Mouse (Mus musculus) embryonic facial prominence, embryonic 11.5 days (tissue): Measurements from ENCODE around the gene Slc39a7. TPM values are rescaled to one million over a fixed set of nuclear protein-coding genes. Genes with fewer than 3 reads are reported as not detected.

Experiments
- ATAC-seq: fragments of 200-750 bp; cut with Nextera tagmentation; replicated peaks from 2 replicates; pipeline ENCODE4 v1.8.0; 2017; ENCODE audit warnings: low read depth; ENCODE audit not compliant: insufficient number of reproducible peaks, low FRiP score, low TSS enrichment
- DNase-seq: peaks from one replicate; pipeline ENCODE4 v3.0.0-alpha.2; 2015; ENCODE audit warnings: low spot score
- H3K27ac ChIP-seq: fragments of 300-500 bp; sonication (generic); replicated peaks from 2 replicates; pipeline ENCODE4 v1.5.1; 2014; ENCODE audit warnings: mild to moderate bottlenecking, low read depth, low read length, control low read depth
- H3K27me3 ChIP-seq: fragments of 300-500 bp; sonication (generic); 2 replicates; pipeline ENCODE4 v1.6.1; 2014; ENCODE audit warnings: mild to moderate bottlenecking, low read length, moderate library complexity, mixed read lengths; ENCODE audit not compliant: control insufficient read depth, insufficient read depth
- H3K36me3 ChIP-seq: fragments of 300-500 bp; sonication (generic); replicated peaks from 2 replicates; pipeline ENCODE4 v1.6.1; 2014; ENCODE audit warnings: low read depth, mild to moderate bottlenecking, low read length, moderate library complexity, mixed read lengths; ENCODE audit not compliant: control insufficient read depth, insufficient read depth
- H3K4me1 ChIP-seq: fragments of 300-500 bp; sonication (generic); 2 replicates; pipeline ENCODE4 v1.6.1; 2014; ENCODE audit warnings: low read length, mixed read lengths; ENCODE audit not compliant: control insufficient read depth, insufficient read depth
- H3K4me2 ChIP-seq: fragments of 300-500 bp; sonication (generic); 2 replicates; pipeline ENCODE4 v1.6.1; 2014; ENCODE audit warnings: low read depth, mild to moderate bottlenecking, control low read depth, low read length, moderate library complexity
- H3K4me3 ChIP-seq: fragments of 300-500 bp; sonication (generic); 2 replicates; pipeline ENCODE4 v1.5.1; 2014; ENCODE audit warnings: low read depth, low read length, control low read depth
- H3K9ac ChIP-seq: fragments of 300-500 bp; sonication (generic); replicated peaks from 2 replicates; pipeline ENCODE4 v1.6.1; 2014; ENCODE audit warnings: mild to moderate bottlenecking, control low read depth, low read length
- H3K9me3 ChIP-seq: fragments of 300-500 bp; sonication (generic); replicated peaks from 2 replicates; pipeline ENCODE4 v1.6.1; 2016; ENCODE audit warnings: mild to moderate bottlenecking, low read length, inconsistent platforms, mixed read lengths; ENCODE audit not compliant: control insufficient read depth
- WGBS: fragments of 180-500 bp; shearing (Covaris S2); extraction: QIAGEN DNeasy Blood & Tissue Kit; methylation state at CpG from one replicate; pipeline ENCODE4 v1.1.7; 2014; 5-methylcytosine and 5-hydroxymethylcytosine counted together
- polyA plus RNA-seq: library from polyadenylated mRNA; unstranded; fragments of >200 nt; fragmentation: Nextera tagmentation; extraction: Ambion mirVana; gene quantifications from 2 replicates; pipeline ENCODE4 v1.2.1, GENCODE M21; 2014

Slc39a7 gene
- polyA plus RNA-seq = 72.1 and 78.3 TPM in 2 replicates

- Histone ChIP-seq H3K4me1 (peaks cover 18% of the 10 kb centered on the region), H3K27ac (peak within 1 kb of the TSS; percentile 91)
- peak; percentile 36 for ATAC-seq
Measured at GRCm38 (mm10) chr17:34031465-34032173, at the start of gene Slc39a7, which contains the start of gene Rxrb. TSS of gene Slc39a7 (minus strand) at chr17:34031682. TSS of gene Rxrb (plus strand) at chr17:34031812.

GRCm38 (mm10) chr17:34079621-34080020 is 48.1 kb upstream of the Slc39a7 start:
- peak; percentile 77 for ATAC-seq
- peak; percentile 66 for DNase-seq
- 13% methylated on average over 5 of the region's 5 CpGs for WGBS

More at GRCm38 (mm10) chr17:34031465-34032173, at the start of gene Slc39a7, which contains the start of gene Rxrb:
- DNase-seq = peak; percentile 97
- Histone ChIP-seq H3K9ac (peak within 1 kb of the TSS; percentile 93), H3K36me3 (peaks cover 11% of the 10 kb centered on the region), H3K27me3 (no peaks in the 10 kb centered on the region), H3K9me3 (no peaks in the 10 kb centered on the region), H3K4me3 (peak within 1 kb of the TSS; percentile 93), H3K4me2 (peak within 1 kb of the TSS; percentile 87)
- WGBS = under 1% methylated on average over 58 of the region's 88 CpGs

GRCm38 (mm10) chr17:34079002-34079401 is 47.5 kb upstream of the Slc39a7 start:
- H3K4me3 ChIP-seq = no peak overlapping the region
- ATAC-seq = no peak
- WGBS = 88% methylated on average over 11 of the region's 11 CpGs
- no peak for DNase-seq
- no peak overlapping the region for H3K9ac ChIP-seq
- no peak overlapping the region for H3K4me2 ChIP-seq
- H3K27me3 ChIP-seq = peaks cover 6% of the 10 kb centered on the region
- H3K36me3 ChIP-seq = no peaks in the 10 kb centered on the region
- no peaks in the 10 kb centered on the region for H3K9me3 ChIP-seq
- H3K4me1 ChIP-seq = no peaks in the 10 kb centered on the region
- no peak overlapping the region for H3K27ac ChIP-seq

More at GRCm38 (mm10) chr17:34079621-34080020, 48.1 kb upstream of the Slc39a7 start:
- Histone ChIP-seq H3K27me3 (peaks cover 6% of the 10 kb centered on the region), H3K4me1 (no peaks in the 10 kb centered on the region), H3K4me3 (no peak overlapping the region), H3K9me3 (no peaks in the 10 kb centered on the region), H3K27ac (no peak overlapping the region), H3K4me2 (no peak overlapping the region), H3K9ac (no peak overlapping the region), H3K36me3 (no peaks in the 10 kb centered on the region)

- no peaks in the 10 kb centered on the region for H3K36me3 ChIP-seq
- no peak overlapping the region for H3K9ac ChIP-seq
- no peaks in the 10 kb centered on the region for H3K9me3 ChIP-seq
- no peak overlapping the region for H3K4me3 ChIP-seq
- no peaks in the 10 kb centered on the region for H3K4me1 ChIP-seq
- no peak for ATAC-seq
- no peak overlapping the region for H3K4me2 ChIP-seq
- H3K27me3 ChIP-seq = peaks cover 6% of the 10 kb centered on the region
- no peak for DNase-seq
- WGBS = 75% methylated on average over 4 of the region's 4 CpGs
- no peak overlapping the region for H3K27ac ChIP-seq
Measured at GRCm38 (mm10) chr17:34078148-34078547, 46.7 kb upstream of the Slc39a7 start.

GRCm38 (mm10) chr17:34077549-34077948 is 46.1 kb upstream of the Slc39a7 start:
- ATAC-seq = no peak
- Histone ChIP-seq H3K27ac (no peak overlapping the region), H3K4me3 (no peak overlapping the region), H3K9me3 (no peaks in the 10 kb centered on the region), H3K4me1 (no peaks in the 10 kb centered on the region), H3K27me3 (peaks cover 6% of the 10 kb centered on the region), H3K4me2 (no peak overlapping the region), H3K9ac (no peak overlapping the region), H3K36me3 (no peaks in the 10 kb centered on the region)
- DNase-seq = peak; percentile 90
- 2% methylated on average over 9 of the region's 9 CpGs for WGBS

- Histone ChIP-seq H3K9ac (no peak overlapping the region), H3K9me3 (no peaks in the 10 kb centered on the region), H3K4me2 (no peak overlapping the region), H3K27ac (no peak overlapping the region), H3K4me1 (no peaks in the 10 kb centered on the region), H3K4me3 (no peak overlapping the region), H3K27me3 (peaks cover 6% of the 10 kb centered on the region), H3K36me3 (no peaks in the 10 kb centered on the region)
- DNase-seq = peak; percentile 81
- no peak for ATAC-seq
- 38% methylated on average over 7 of the region's 7 CpGs for WGBS
Measured at GRCm38 (mm10) chr17:34075271-34075670, 43.8 kb upstream of the Slc39a7 start.

GRCm38 (mm10) chr17:34072091-34072490 is 40.6 kb upstream of the Slc39a7 start:
- Histone ChIP-seq H3K9me3 (no peaks in the 10 kb centered on the region), H3K4me2 (no peak overlapping the region), H3K27me3 (peaks cover 6% of the 10 kb centered on the region), H3K27ac (no peak overlapping the region), H3K36me3 (no peaks in the 10 kb centered on the region), H3K9ac (no peak overlapping the region), H3K4me3 (no peak overlapping the region), H3K4me1 (no peaks in the 10 kb centered on the region)
- DNase-seq = no peak
- no peak for ATAC-seq
- 72% methylated on average over 5 of the region's 5 CpGs for WGBS

- no peak overlapping the region for H3K4me2 ChIP-seq
- H3K27ac ChIP-seq = no peak overlapping the region
- ATAC-seq (no peak), DNase-seq (no peak)
- H3K36me3 ChIP-seq = no peaks in the 10 kb centered on the region
- 62% methylated on average over 3 of the region's 3 CpGs for WGBS
- no peaks in the 10 kb centered on the region for H3K27me3 ChIP-seq
- H3K9ac ChIP-seq = no peak overlapping the region
- H3K4me1 ChIP-seq = no peaks in the 10 kb centered on the region
- no peak overlapping the region for H3K4me3 ChIP-seq
- H3K9me3 ChIP-seq = no peaks in the 10 kb centered on the region
Measured at GRCm38 (mm10) chr17:34068864-34069263, 37.4 kb upstream of the Slc39a7 start.
